Mouse (Mus musculus): ENCODE results near the gene Dok5.

DNA sequence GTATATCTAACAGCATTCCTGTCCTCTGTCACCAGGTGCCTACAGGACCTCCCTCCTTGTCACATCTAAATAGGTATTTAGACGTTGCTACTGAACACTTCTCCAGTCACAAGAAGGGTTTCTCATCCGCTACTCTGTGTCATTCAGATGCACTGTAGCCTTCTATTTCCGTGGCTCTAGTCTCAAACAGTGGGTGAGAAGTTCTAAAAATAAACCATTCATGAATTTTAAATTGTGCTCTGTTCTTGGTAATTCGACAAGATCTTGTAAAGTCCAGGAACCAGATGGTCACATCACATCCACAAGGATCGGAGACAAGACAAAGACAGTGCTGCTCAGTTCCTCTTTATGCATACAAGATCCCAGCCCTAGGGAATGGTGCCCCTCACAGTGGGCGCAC is 46.0 kb downstream of the Dok5 start:
- TF ChIP-seq POLR2A (IDR thresholded peaks at IDR 0.05; ENCODE audit: control insufficient read depth, low read depth, low read length) (no peak), CTCF (IDR thresholded peaks at IDR 0.05; ENCODE audit: control insufficient read depth, insufficient read depth, insufficient replicate concordance, low read depth, low read length) (no peak)
